Mouse (Mus musculus) layer of hippocampus, postnatal 36 days (tissue): ENCODE results near the gene Syt1. TPM values are rescaled to one million over a fixed set of nuclear protein-coding genes. Genes with fewer than 3 reads are reported as not detected.

Experiments
- DNase-seq, 2 experiments: peaks; one replicate each; pipeline ENCODE4 v3.0.0; 2022
- total RNA-seq, 2 experiments: library from RNA; stranded (reverse); gene quantifications; 2 replicates each; pipeline ENCODE4 v1.2.3; 2021

Gene Syt1
- total RNA-seq, 2 experiments from 2014 or later, result 930 to 1,006 TPM

DNA sequence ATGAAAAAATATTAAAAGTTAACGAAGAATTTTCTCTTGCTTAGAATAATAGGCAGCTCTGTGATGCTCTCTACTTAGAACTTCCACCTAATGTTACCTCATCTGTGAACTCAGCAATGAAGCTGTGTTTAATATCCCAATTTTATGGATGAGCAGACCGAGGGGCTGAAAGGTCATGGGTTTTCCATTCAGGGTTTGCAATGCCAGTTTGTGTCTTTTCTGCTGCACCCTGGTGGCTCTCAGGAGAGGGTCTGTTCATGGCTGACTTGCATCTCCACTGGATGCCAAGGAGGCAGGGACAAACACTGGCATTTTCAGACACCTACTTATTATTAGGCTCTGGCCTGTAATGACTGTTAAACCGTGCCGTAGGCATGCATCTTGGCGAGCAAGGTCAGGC, 439.7 kb downstream of the Syt1 start:
- DNase-seq, result no peak

DNA sequence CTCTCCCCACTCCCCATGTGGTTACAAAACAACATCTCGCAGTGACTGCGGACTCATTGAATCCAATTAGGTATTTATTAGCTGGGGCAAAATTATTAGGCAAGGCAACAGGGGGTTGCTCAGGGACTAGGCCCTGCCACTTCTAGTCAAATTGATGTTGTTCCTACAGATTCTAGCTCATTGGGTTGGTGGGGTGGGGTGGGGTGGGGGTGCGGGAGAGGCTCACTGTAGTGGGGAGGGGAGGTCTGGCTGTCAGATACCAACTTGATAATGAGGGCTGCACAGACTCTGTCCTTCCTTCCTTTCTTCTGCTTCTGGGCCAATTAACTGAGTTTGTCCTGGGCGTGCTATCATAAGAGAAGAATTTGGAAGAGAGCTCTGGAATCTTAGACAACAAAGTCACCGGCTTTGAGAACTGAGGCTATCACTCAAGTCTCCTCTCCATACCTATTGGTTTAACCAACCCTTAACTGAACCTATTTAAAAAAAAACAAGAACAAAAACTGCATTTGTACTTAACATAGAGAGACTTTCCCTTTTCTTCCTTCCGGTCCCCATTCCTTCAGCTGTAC, 441.1 kb downstream of the Syt1 start:
- DNase-seq, result no peak

DNA sequence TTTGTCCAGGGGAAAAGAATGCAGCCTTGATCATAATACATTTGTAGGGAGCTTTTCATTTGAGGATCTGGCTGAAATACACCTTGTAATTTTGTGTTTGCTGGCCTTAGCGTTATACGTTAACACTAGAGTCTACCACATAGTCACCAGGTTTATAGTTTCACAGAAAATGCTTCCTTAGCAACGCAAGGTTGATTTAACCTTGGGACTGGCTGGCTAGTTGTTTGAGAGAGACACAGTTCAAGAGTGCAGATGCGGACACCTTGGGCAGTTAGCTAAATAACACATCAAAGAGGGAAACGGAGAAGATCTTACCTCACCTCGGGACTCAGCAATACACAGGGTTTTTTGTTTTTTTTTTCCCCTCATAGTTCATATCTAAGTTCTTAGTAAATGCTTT, 441.9 kb downstream of the Syt1 start:
- DNase-seq, result no peak

DNA sequence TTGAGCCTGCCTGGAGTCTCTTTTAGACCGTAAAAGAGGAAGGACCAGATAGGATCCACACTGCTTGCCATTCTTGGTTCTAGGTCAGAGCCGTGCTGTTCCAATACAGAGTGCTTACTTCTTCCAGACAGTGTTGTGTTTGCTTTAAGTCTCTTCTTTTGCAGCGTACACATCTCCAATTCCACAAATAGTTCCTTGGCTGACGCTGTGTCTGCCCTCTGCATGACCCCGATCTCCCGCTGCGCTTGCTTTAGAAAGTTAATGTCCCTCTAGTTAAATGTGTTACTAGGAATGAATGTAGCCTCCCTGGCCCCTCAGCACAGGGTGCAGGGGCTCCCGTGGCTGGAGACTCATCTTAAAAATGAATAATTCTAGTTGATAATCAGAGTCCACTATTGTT, 442.6 kb downstream of the Syt1 start:
- DNase-seq, result no peak

DNA sequence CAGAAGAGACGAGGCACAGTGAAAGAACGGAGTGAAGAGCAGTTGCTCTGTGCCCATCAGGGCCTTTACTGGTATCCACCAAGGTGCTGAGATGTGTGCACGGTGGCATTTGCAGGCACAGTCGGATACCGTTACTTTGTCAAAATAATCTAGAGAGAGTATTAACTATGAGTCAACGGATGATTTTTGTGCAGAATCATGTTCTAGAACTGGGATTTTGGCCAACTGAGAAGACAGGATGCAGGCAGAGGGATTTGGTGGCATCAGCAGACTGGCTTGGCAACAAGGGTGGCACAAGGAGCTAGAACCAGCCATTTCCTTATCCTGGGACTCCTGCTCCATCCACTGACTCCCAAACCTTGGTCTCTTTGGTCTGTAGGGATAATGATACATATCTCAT, 443.3 kb downstream of the Syt1 start:
- DNase-seq, result no peak

DNA sequence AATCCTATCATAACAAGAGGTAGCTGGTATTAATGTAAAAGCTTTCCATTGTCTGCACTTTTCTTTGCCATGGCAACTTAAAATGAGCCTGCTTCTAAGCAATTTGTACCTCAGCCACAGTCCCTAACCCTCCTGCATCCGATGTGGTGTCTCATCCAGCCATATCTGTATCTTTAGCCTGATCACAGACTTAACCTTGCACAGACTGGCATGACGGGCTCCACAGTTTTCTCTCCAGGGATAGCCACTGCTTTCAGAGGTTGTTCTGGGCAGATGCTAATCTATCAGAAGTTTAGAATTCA, 451.2 kb downstream of the Syt1 start:
- no peak for DNase-seq

DNA sequence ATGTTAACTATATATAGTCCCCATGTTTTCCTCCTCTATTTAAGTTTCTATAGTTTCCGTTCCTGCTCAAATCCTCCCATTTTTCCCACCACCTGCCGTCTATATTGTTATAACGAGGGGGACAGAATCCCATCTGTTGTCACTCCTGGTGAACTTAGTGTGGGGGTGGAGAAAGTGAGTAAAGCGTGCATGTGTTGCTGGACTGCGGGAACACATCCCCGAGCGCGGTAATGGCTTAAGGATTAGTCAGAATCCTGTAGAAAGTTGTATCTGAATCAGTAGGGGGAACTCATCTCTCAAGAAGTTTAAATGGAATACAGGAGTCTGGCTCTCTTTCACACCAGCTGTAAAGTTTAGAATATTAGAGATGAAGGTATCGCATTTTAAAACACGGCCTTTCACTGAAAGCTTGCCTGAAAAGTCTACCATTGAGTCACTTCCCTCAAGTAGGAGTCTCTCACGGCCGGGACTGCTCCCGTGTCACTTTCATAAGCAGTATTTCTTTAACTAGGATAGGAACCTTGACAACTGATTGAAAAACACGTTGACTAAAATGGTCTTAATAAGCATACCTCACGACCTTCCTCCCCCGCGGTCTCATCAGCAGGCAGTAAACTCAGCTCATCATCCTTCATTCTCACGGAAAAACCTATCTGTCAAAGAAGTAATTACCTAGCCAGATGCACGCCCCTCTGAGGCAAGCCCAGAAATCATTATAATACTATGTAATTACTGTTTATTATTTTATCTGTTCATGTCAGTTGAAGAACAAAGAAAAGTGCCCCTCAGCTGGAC, 451.8 kb downstream of the Syt1 start:
- DNase-seq, result no peak

DNA sequence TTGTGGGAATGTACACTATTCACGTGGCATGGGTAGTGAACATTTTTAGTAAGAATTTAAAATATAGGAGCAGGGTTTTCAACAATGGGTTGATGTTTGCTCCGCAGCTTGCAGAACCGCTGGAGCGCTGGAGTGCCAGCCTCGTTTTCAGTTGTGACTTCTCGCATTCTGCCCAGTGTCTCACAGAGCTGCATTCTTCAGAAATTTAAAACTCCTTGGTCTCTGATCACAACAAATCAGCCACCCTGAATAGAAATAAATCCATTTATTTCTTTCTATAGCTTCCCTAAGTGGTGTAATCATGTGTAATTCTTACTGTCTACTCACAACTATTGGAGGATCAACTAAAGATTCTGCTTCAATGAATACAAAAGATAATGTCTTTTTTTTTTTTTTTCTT, 458.2 kb downstream of the Syt1 start:
- DNase-seq, result no peak

DNA sequence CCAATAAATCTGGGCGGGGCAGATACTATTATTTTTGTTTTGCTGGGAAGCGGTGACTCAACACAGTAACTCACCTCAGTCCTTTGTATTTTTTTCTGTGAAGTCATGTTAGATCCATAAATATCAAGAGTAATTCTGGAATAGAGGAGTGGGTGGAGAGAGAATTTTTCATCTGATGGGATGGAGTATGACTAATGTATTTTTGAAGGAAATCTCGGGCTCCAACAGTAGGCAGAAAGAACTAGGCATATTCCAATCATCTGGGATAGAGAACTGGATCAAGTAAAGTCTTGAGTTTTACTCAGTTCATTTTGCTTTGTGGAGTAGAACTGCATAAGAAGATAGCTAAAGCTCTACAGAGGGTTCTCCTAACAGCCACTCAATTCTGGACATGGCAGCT, 465.1 kb downstream of the Syt1 start:
- no peak for DNase-seq

DNA sequence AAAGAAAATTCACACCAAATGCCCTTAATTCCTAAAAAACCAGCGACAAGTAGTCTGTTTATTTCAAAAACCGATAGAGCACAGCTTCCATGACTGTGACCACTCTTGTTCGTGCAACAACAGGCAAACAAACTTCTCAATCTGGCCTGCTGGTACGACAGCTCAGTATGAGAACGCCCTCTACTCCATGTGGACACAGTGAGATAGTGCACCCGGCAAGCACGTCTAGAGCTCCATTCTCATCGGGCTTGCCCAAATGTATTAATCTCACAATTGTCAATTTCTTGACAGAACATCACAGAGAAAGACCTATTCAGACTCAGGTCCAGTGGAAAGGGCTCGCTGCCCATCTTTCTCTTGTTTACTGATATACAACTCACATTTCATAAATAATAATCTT, 469.2 kb downstream of the Syt1 start:
- no peak for DNase-seq

DNA sequence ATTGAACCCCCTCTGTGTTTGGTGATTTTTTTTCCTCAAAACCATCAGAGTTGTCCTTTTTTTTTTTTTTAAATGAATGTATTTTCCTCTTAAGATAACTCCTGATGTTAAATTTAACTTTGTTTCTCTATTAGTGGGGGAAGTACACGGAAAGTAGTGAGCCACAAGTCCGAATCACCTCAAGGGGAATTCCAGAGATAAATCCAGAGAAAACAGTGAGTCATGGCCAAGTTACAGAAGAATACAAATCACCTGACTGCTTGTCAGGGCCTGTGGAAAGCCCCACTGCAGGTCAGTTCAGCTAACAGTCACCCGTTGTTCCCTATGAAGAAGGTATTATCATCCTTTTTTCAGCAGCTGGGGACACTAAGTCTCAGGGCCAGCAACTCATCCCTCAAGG, 472.2 kb downstream of the Syt1 start:
- no peak for DNase-seq

DNA sequence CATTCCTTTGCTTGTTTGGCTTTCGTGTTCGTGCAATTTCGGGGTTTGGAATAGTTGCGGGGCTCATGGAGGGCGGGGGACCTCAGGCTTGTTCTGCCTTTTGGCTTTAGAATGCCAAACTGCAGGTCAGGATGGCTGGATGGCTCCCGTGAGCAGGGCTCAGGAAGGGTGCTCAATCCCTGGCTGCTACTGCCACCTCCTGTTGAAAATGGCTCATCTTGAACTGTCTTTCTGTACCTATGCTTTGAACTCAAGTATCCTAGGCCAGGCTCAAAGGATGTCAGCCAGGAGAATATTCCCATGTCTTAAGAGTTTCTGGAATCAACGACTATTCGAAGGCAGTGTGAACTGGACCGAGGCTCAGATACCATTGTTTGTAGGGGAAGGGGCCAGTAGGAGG, 473.1 kb downstream of the Syt1 start:
- DNase-seq, result no peak

DNA sequence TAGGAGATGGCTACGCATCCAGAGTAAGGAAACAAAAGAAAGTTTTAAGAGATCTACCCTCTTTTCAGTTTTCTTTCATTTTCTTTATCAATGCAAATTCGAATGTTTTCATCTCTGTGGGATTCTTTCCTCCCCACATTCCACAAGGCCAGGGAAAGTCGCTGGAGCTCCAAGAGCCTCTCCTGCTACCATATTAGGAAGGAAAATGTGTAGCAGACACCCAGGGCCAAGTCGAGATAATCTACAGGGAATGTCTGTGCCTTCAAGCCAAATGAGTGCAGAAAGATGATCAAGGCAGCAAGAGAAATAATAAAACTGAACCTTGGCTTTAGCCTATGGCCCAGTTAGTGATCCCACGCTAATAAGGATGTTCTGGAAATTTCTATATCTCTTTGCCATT, 474.9 kb downstream of the Syt1 start:
- DNase-seq, result no peak

DNA sequence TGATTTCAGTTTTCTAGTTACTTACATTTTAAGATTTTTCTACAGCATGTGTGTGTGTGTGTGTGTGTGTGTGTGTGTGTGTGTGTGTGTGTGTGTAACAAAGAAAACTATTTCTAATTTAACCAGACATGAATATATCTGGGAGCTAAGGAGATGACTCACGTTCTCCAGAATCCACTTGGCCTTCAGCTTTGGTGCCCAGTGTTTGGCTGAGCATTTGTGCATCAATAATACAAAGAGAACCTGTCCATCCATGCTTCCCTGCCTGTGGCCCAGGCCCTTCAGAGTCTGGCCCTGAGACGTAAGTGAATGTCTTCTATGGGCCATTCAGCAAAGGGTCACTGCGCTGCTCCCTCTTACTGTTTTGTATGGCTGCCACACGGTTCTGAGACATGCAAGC, 476.7 kb downstream of the Syt1 start:
- no peak for DNase-seq

DNA sequence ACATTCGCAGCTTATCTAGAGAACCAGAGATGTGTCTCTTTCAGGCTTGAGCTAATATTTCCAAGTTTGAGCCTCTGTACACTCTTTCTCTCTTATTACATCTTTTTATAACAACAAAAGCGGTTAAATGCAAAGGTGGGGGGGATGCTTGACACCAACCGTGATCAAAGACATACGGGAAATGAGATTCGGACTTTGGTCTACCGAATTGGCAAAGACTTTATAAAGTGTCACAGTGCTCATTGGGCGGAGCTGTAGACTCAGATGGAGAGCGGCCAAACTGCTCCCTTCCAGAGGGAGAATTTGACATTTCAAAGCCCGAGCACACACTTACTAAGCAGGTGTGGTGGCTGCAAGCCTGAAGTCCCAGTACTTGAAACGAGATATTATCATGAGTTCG, 477.9 kb downstream of the Syt1 start:
- DNase-seq, result no peak

DNA sequence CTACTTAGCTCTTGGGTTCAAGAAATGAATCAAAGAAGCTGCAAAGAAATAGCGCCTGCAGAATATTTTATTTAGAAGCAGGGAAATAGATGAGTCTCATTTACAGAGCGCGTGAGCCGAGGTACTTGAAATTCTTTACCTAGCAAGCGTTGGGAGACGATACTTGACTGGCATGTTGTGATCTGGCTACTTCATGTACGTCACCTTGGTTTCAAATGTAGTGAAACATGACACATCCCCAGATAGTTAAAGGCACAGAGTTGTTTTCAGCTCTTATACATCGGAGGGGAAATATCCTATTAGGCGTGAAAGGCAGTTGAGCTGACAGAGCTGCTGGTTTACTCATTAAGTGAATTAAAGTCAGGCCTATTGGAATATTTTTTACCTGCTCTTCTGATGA, 478.5 kb downstream of the Syt1 start:
- DNase-seq, result no peak

DNA sequence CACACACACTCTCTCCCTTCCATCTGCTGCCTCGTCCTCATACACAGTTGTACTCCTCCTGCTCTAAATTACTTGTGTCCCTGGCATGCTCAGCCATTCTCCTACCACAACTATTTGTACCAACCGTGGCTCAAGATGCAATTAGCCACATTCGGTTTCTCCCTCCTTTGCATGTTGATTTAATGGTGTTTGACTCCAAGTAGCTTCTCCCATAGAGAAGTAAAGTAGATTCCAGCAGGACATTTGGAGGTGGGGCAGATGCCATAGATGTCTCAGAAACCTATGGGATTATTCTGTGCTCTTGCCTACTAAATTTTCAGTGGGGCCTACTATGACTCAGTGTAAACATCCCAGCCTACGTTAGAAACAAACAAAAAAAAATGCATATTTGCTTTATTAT, 479.1 kb downstream of the Syt1 start:
- no peak for DNase-seq

DNA sequence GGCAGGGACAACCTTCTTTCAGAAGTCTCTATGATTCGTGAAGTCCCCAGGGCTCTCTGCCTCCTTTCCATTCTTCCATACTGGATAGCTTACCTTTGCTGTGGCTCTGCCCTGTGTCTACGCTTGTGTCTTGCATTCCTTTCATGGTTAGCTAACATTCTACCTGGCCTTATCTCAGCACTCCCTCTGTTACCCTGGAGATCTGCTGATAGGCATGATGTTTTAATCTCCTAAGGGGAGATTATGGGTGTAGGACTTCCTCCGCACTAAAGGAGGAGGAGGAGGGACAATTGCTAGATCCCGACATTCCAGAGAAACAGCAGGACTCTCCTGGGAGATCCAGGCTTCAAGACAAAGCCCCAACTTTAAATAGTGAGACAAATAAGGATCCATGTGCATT, 479.7 kb downstream of the Syt1 start:
- DNase-seq, result no peak

DNA sequence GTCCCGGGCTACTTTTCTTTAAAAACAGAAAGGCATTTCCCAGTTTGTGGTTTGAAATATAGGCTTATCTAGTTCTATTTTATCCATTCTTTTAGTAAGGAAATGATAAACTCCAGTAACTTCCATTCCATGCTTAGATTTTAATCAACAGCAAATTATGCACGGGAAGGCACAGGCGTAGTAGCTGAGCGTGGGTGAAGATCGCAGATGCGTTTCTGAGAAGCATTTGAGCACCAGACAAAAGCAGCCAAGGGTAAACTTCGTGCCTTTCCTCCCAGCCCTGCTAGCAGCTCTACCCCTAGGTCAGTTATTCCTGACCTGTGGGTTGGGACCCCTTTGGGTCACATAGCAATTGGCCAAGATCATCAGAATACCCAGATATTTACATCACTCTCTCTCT, 482.4 kb downstream of the Syt1 start:
- DNase-seq, result no peak

DNA sequence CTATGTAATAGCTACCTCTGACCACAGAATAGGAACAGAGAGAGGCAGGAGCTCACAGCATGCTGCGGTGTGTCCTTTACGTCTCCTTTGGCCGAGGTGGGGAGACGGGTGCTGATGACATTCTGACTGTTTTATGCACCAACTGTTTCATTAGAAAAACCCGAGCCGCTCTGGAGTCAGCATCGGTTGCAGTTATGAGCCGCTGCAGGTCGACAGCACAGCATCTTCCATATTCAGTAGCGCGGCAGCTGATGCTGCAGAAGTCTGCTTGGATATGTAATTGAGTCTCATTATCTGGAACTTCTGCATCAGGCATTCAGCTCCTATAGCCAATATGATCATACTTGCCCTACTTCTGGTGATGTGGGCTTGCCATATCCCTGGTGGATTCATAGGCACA, 485.3 kb downstream of the Syt1 start:
- no peak for DNase-seq

DNA sequence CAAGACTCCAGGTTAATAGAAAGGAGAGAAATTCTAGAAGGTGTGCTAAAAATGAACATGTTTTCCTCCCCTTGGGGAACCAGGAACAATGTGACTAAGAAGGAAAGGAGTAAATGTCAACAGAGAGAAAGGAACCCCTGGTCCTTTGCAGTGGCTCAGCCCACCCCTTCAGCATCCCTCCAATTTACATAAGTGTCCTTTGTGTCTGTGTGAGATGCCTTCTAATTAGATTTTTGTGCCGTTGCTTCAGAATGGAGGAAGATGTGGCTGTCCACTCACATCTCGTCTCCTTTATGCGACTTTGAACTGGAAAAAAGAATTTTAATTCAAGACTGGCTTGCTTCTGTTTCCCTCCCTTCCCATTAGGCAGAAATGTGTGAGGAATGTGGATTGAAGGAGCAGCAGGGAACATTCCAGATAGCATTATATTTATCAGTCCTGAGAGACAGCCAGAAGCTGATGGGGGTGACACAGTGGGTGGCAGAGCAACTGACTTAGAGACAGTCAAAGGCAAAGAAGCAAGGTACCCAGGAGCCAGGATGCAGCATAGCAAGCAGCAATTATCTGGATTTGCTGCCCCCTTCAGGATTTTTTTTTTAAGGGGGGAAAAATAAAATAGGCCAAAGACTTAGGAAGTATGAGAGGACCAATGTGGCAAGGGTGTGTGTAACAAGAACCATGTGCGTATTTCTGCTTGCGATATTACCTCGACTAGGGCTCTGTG, 486.3 kb downstream of the Syt1 start:
- no peak for DNase-seq

DNA sequence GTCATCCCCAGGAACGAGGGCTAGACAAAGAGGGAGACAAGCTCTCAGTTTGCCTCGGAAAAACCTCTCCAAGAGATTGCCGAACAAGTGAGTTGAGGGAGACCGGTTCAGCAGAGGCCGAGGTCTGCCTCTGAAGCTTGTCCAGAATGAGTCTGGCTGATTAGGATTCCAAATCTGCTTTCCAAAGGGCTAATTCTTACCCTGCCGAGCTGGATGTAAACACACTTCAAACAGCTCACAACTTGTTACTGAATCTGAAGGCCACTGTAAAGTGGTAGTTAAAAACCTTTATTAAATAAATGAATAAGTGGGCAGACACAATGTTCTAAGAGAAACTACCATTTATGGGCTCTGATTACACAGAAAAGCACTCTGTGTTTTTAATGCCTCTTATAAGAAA, 491.6 kb downstream of the Syt1 start:
- no peak for DNase-seq

DNA sequence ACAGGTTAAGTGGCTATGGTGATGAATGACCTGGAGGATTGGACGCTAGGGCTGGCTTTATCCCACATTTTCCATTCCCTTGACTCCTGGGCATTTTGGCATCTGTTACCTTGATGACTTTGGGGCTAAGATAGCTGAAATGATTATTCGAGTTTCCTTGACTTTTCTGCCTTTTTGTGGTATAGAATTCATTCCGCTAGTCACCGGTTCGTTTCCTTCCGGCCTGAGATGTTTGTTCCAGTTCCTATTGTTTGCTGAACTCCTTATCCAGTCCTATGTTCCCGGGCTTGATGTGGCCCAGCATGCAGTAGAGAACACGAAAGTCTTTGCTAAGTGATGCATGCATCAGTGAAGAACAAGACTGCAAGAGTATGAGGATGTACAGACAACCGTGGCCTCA, 493.7 kb downstream of the Syt1 start:
- no peak for DNase-seq

DNA sequence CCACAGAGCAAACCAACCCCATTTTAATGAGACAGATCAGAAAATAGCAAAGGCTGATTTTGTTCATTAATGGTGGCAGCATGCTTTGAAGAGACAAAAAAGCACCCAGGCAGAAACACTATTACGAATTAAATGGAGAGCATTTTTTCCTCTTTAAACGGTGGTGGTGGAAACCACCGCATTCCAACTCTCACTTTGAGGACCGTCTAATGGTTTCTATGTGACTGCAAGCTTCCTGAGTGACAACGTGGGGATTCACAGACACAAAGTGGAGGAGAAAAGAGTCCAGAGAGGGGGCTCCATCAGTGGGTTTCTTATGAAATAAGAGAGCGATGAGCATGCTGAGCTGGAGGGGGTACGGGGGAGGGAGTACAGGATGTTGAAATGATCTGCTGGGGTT, 496.1 kb downstream of the Syt1 start:
- no peak for DNase-seq
